ENCODE assay signal across 8 mouse cellular contexts in genomic region chr11:113200901-113201300, GRCm38 (mm10).
A peak's percentile ranks its signal among the peaks of the same experiment; 100 is the strongest.
DNase-seq lines count a peak whose midpoint lies in the region; ATAC-seq and TF ChIP-seq lines count a peak whose summit lies in the region.

No protein-coding gene starts in this region.

- peak overlapping the region; percentile 86 for H3K27ac ChIP-seq in heart, embryonic 10.5 days
- no peak overlapping the region for H3K27ac ChIP-seq in MEL (ENCODE audit: control insufficient read depth, low read depth, low read length)
- H3K27ac ChIP-seq in forebrain, embryonic 15.5 days (replicated peaks) = peak overlapping the region; percentile 87; the same call in 1 of the 2 replicates
- H3K27ac ChIP-seq in liver, embryonic 15.5 days (replicated peaks) = no peak overlapping the region

- no peak for DNase-seq in heart, embryonic 10.5 days (ENCODE audit: low spot score)
- no peak for DNase-seq in heart, adult 8-10 months (ENCODE audit: low spot score)
- DNase-seq in MEL (ENCODE audit: low read depth, low spot score) = peak; percentile 14
- no peak for DNase-seq in left cerebral cortex, adult 18-20 months (ENCODE audit: low spot score in 2 of 2)
- no peak for DNase-seq in right cerebral cortex, adult 2 months (ENCODE audit: low spot score in 2 of 2)
- DNase-seq in left cerebral cortex, adult 11 months (ENCODE audit: low spot score) = no peak

- no peaks in the 10 kb centered on the region for H3K79me2 ChIP-seq in MEL (ENCODE audit: control insufficient read depth, insufficient read depth, low read length, poor library complexity)

- 13% methylated on average over 15 of the region's 15 CpGs for WGBS in heart, embryonic 10.5 days
- 5% methylated on average over 15 of the region's 15 CpGs for WGBS in forebrain, embryonic 15.5 days
- WGBS in liver, embryonic 15.5 days (ENCODE audit: insufficient replicate concordance) = 22% methylated on average over 15 of the region's 15 CpGs

- peaks cover 12% of the 10 kb centered on the region for H3K4me1 ChIP-seq in heart, embryonic 10.5 days
- peaks cover 0 to 5% of the 10 kb centered on the region in 2 experiments; a peak in 3 of 4 replicates for H3K4me1 ChIP-seq in MEL (ENCODE audit: control insufficient read depth in 1 of 2, insufficient read depth in 2 of 2, low read length in 2 of 2)
- H3K4me1 ChIP-seq in forebrain, embryonic 15.5 days = peaks cover 52% of the 10 kb centered on the region
- H3K4me1 ChIP-seq in liver, embryonic 15.5 days (replicated peaks) = no peaks in the 10 kb centered on the region

- H3K9ac ChIP-seq in MEL (ENCODE audit: control insufficient read depth, low read depth, low read length, poor library complexity, severe bottlenecking) = peak overlapping the region; percentile 60; the same call in 1 of the 2 replicates
- H3K9ac ChIP-seq in forebrain, embryonic 15.5 days (replicated peaks) = peak overlapping the region; percentile 97
- no peak overlapping the region for H3K9ac ChIP-seq in liver, embryonic 15.5 days

- no peak for TF ChIP-seq CTCF in MEL (IDR thresholded peaks at IDR 0.05 in 2 of 3, conservative IDR thresholded peaks at IDR 0.05 in 1 of 3; ENCODE audit: control insufficient read depth in 1 of 3, insufficient read depth in 1 of 3, low read depth in 2 of 3, low read length in 3 of 3, poor library complexity in 1 of 3, severe bottlenecking in 1 of 3)

- H3K36me3 ChIP-seq in heart, embryonic 10.5 days = no peaks in the 10 kb centered on the region
- H3K36me3 ChIP-seq in MEL (ENCODE audit: control insufficient read depth in 1 of 2, insufficient read depth in 2 of 2, low read length in 2 of 2) = peaks cover 0 to 2% of the 10 kb centered on the region in 2 experiments; a peak in 2 of 4 replicates
- H3K36me3 ChIP-seq in forebrain, embryonic 15.5 days = no peaks in the 10 kb centered on the region
- H3K36me3 ChIP-seq in liver, embryonic 15.5 days (replicated peaks) = no peaks in the 10 kb centered on the region

- peak overlapping the region; percentile 74 for H3K4me3 ChIP-seq in heart, embryonic 10.5 days
- peak overlapping the region; percentile 63 to 89 for H3K4me3 ChIP-seq in MEL (ENCODE audit: control insufficient read depth in 1 of 2, insufficient read depth in 1 of 2, low read depth in 2 of 2, low read length in 2 of 2)
- H3K4me3 ChIP-seq in forebrain, embryonic 15.5 days = peak overlapping the region; percentile 94
- H3K4me3 ChIP-seq in liver, embryonic 15.5 days (replicated peaks) = peak overlapping the region; percentile 50

- no peak for TF ChIP-seq EP300 in MEL (IDR thresholded peaks at IDR 0.05; ENCODE audit: low read depth in 1 of 2, low read length in 2 of 2)

- H3K4me2 ChIP-seq in forebrain, embryonic 15.5 days (replicated peaks) = peak overlapping the region; percentile 83
- H3K4me2 ChIP-seq in liver, embryonic 15.5 days = peak overlapping the region; percentile 71

- no peak for TF ChIP-seq POLR2A in MEL (IDR thresholded peaks at IDR 0.05; ENCODE audit: control insufficient read depth in 1 of 2, insufficient read depth in 1 of 2, low read depth in 1 of 2, low read length in 2 of 2, poor library complexity in 1 of 2)

- H3K27me3 ChIP-seq in heart, embryonic 10.5 days (ENCODE audit: insufficient read depth, poor library complexity, severe bottlenecking) = peaks cover 29% of the 10 kb centered on the region
- no peaks in the 10 kb centered on the region for H3K27me3 ChIP-seq in MEL (ENCODE audit: control insufficient read depth in 1 of 2, insufficient read depth in 2 of 2, low read length in 2 of 2)
- H3K27me3 ChIP-seq in forebrain, embryonic 15.5 days = no peaks in the 10 kb centered on the region
- peaks cover 33% of the 10 kb centered on the region for H3K27me3 ChIP-seq in liver, embryonic 15.5 days

- H3K9me3 ChIP-seq in heart, embryonic 10.5 days = no peaks in the 10 kb centered on the region
- H3K9me3 ChIP-seq in MEL (replicated peaks; ENCODE audit: insufficient read depth, low read length) = no peaks in the 10 kb centered on the region
- H3K9me3 ChIP-seq in forebrain, embryonic 15.5 days = no peaks in the 10 kb centered on the region
- H3K9me3 ChIP-seq in liver, embryonic 15.5 days (replicated peaks) = no peaks in the 10 kb centered on the region

- no peak for ATAC-seq in forebrain, embryonic 15.5 days (replicated peaks)
- ATAC-seq in liver, embryonic 15.5 days (ENCODE audit: insufficient read depth) = no peak

- TF ChIP-seq RAD21 in MEL (IDR thresholded peaks at IDR 0.05; ENCODE audit: low read depth, low read length) = no peak

TF ChIP-seq in MEL, 35 proteins besides CTCF, POLR2A, EP300 and RAD21:
- no peak for TF ChIP-seq USF1 (IDR thresholded peaks at IDR 0.05; ENCODE audit: low read depth, low read length)
- TF ChIP-seq USF2 (IDR thresholded peaks at IDR 0.05; ENCODE audit: borderline replicate concordance in 1 of 2, insufficient read depth in 1 of 2, low read depth in 1 of 2, low read length in 2 of 2) = no peak
- TF ChIP-seq GABPA (IDR thresholded peaks at IDR 0.05; ENCODE audit: low read depth, low read length) = no peak
- no peak for TF ChIP-seq POLR2AphosphoS2 (IDR thresholded peaks at IDR 0.05; ENCODE audit: low read length)
- TF ChIP-seq SIN3A (IDR thresholded peaks at IDR 0.05; ENCODE audit: low read length) = no peak
- TF ChIP-seq CHD2 (IDR thresholded peaks at IDR 0.05; ENCODE audit: low read length) = no peak
- TF ChIP-seq MXI1 (IDR thresholded peaks at IDR 0.05; ENCODE audit: low read depth, low read length) = no peak
- TF ChIP-seq TAL1 (IDR thresholded peaks at IDR 0.05; ENCODE audit: low read length) = no peak
- no peak for TF ChIP-seq POLR2AphosphoS5 (IDR thresholded peaks at IDR 0.05; ENCODE audit: borderline replicate concordance, low read depth, low read length)
TF ChIP-seq in MEL: peak in this region for 0.

Comparison
In these comparisons a context has a peak if more than half of its experiments do, and no peak if none do; other contexts are left out.
1. H3K27ac ChIP-seq: peak in heart, embryonic 10.5 days (single experiment) and forebrain, embryonic 15.5 days (single experiment); none in MEL (single experiment) and liver, embryonic 15.5 days (single experiment).
2. Peak in every context shown above with its lines, with median percentiles within 50 percentile points of each other: H3K4me3 ChIP-seq.